Comparison of ENCODE assay signal across 10 mouse cellular contexts in the genomic region with DNA sequence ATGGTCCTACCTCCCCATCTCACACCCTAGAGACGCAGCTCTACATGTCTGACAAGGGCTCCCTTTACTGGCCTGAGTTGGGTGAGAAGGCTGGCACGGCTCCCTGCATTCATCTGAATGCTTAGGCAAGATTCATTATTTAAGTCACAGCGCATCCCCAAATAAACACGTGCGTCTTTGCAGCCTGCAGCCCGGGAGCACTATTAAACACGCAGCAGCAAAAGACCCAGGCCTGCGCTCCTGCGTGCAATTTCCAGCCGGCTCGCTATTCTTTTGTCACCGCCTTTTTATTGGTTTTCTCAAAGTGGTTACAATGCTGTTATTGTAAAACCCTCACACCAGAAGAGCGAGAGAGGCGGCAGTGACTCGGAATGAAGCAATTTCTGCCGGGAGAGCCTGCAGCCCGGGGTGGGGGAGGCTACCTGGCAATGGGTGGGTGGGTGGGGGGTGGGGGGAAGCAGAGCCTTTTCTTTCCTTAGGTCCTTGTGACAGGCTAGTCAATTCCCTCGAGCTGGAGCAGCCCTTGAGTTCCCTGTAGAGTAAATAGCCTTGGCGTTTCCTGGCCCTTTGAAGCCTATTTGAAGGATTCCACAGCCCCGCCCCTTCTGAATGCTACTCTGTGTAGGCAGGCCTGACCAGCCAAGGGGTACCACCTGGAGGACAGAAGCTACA.
A peak's percentile ranks its signal among the peaks of the same experiment; 100 is the strongest.
DNase-seq lines count a peak whose midpoint lies in the region; ATAC-seq and TF ChIP-seq lines count a peak whose summit lies in the region.
"Had no signal": no experiment of that assay in that cellular context is flagged by ENCODE, and none has a peak within 500 bp of the region (broad histone marks: within the 10 kb centered on the region; RNA-seq: fewer than 3 reads in every experiment).

No protein-coding gene starts in this region.

- TF ChIP-seq CTCF in kidney, postnatal 0 days (IDR thresholded peaks at IDR 0.05; ENCODE audit: low read depth), result no peak

- H3K9me3 ChIP-seq in kidney, postnatal 0 days (replicated peaks; ENCODE audit: low read length), result no peaks in the 10 kb centered on the region
- H3K9me3 ChIP-seq in hindbrain, embryonic 11.5 days (ENCODE audit: control insufficient read depth, low read length), result no peaks in the 10 kb centered on the region
- no peaks in the 10 kb centered on the region for H3K9me3 ChIP-seq in midbrain, embryonic 13.5 days

- 29% methylated on average over 20 of the region's 20 CpGs for WGBS in kidney, postnatal 0 days
- WGBS in hindbrain, embryonic 11.5 days, result 17% methylated on average over 19 of the region's 20 CpGs
- 31% methylated on average over 20 of the region's 20 CpGs for WGBS in midbrain, embryonic 13.5 days

- DNase-seq in kidney, postnatal 0 days (ENCODE audit: low spot score), result no peak
- DNase-seq in kidney, postnatal 14 days, result no peak
- DNase-seq in embryo, embryonic 10.5 days (ENCODE audit: low spot score), result peak; percentile 64
- DNase-seq in hindbrain, embryonic 11.5 days (ENCODE audit: low spot score), result peak; percentile 40
- DNase-seq in cerebellum, postnatal 36 days, result no peak
- DNase-seq in natural killer cell, adult 2 months (ENCODE audit: low spot score in 2 of 2), result no peak
- no peak for DNase-seq in ovary, postnatal 10 days (ENCODE audit: low spot score)
- DNase-seq: adrenal gland, postnatal 14 days had no signal

- no peak overlapping the region for H3K27ac ChIP-seq in kidney, postnatal 0 days
- no peak overlapping the region for H3K27ac ChIP-seq in hindbrain, embryonic 11.5 days (ENCODE audit: low read depth, low read length)
- peak overlapping the region; percentile 76 for H3K27ac ChIP-seq in midbrain, embryonic 13.5 days
- H3K27ac ChIP-seq: liver, embryonic 14.5 days had no signal

- no peaks in the 10 kb centered on the region for H3K4me1 ChIP-seq in kidney, postnatal 0 days (replicated peaks; ENCODE audit: insufficient read depth, low read length)
- no peaks in the 10 kb centered on the region for H3K4me1 ChIP-seq in hindbrain, embryonic 11.5 days (replicated peaks; ENCODE audit: control insufficient read depth, insufficient read depth, low read length)
- H3K4me1 ChIP-seq in midbrain, embryonic 13.5 days (replicated peaks), result peaks cover 23% of the 10 kb centered on the region; the same call in 1 of the 2 replicates

- H3K4me2 ChIP-seq in kidney, postnatal 0 days (ENCODE audit: low read length), result no peak overlapping the region
- H3K4me2 ChIP-seq in hindbrain, embryonic 11.5 days (replicated peaks; ENCODE audit: low read depth, low read length), result no peak overlapping the region
- H3K4me2 ChIP-seq in midbrain, embryonic 13.5 days (replicated peaks), result peak overlapping the region; percentile 25

- no peak overlapping the region for H3K9ac ChIP-seq in kidney, postnatal 0 days (ENCODE audit: low read depth, low read length)
- H3K9ac ChIP-seq in hindbrain, embryonic 11.5 days (ENCODE audit: low read depth, low read length), result no peak overlapping the region
- no peak overlapping the region for H3K9ac ChIP-seq in midbrain, embryonic 13.5 days (replicated peaks)
- H3K9ac ChIP-seq: liver, embryonic 14.5 days had no signal

- H3K36me3 ChIP-seq in kidney, postnatal 0 days (ENCODE audit: insufficient read depth, low read length), result no peaks in the 10 kb centered on the region
- no peaks in the 10 kb centered on the region for H3K36me3 ChIP-seq in hindbrain, embryonic 11.5 days (ENCODE audit: control insufficient read depth, insufficient read depth, low read length)
- H3K36me3 ChIP-seq in midbrain, embryonic 13.5 days, result no peaks in the 10 kb centered on the region

- no peaks in the 10 kb centered on the region for H3K27me3 ChIP-seq in kidney, postnatal 0 days (ENCODE audit: insufficient read depth, low read length)
- no peaks in the 10 kb centered on the region; the same call in 1 of the 2 replicates for H3K27me3 ChIP-seq in hindbrain, embryonic 11.5 days (ENCODE audit: control insufficient read depth, insufficient read depth, low read length)
- H3K27me3 ChIP-seq in midbrain, embryonic 13.5 days, result peaks cover 9% of the 10 kb centered on the region; the same call in 1 of the 2 replicates

- 0 out of 2 replicates have a peak, but pooled peaks have one; percentile 33 for ATAC-seq in kidney, postnatal 0 days (replicated peaks; ENCODE audit: low FRiP score, low read depth)
- ATAC-seq in hindbrain, embryonic 11.5 days (ENCODE audit: low FRiP score), result peak; percentile 71
- peak; percentile 87 for ATAC-seq in midbrain, embryonic 13.5 days

- no peak overlapping the region for H3K4me3 ChIP-seq in kidney, postnatal 0 days (replicated peaks; ENCODE audit: low read depth, low read length)
- H3K4me3 ChIP-seq in hindbrain, embryonic 11.5 days (ENCODE audit: low read depth, low read length), result no peak overlapping the region
- H3K4me3 ChIP-seq in midbrain, embryonic 13.5 days (replicated peaks), result no peak overlapping the region

Comparison
In these comparisons a context has a peak if more than half of its experiments do, and no peak if none do; other contexts are left out.
1. ATAC-seq: peak in every context shown above with its lines; median percentile 87 in midbrain, embryonic 13.5 days; 71 in hindbrain, embryonic 11.5 days; 33 in kidney, postnatal 0 days.
2. DNase-seq: peak in embryo, embryonic 10.5 days (single experiment) and hindbrain, embryonic 11.5 days (single experiment); none in kidney, postnatal 0 days (single experiment), kidney, postnatal 14 days (single experiment), cerebellum, postnatal 36 days (0 of 2), natural killer cell, adult 2 months (0 of 2) and ovary, postnatal 10 days (single experiment).